Mouse (Mus musculus): ENCODE results near the gene Dapl1. TPM values are rescaled to one million over a fixed set of nuclear protein-coding genes. Genes with fewer than 3 reads are reported as not detected.

Dapl1 gene
- not detected in 2 replicates for total RNA-seq (2014; fragmentation: Nextera tagmentation)
- not detected in 2 replicates for total RNA-seq (2017)
- polyA plus RNA-seq (2012) = not detected in 2 replicates

GRCm38 (mm10) chr2:59484438-59484837 is at the start of gene Dapl1:
Dapl1 (plus strand) TSS chr2:59484653.
- no peaks in the 10 kb centered on the region for H3K36me3 ChIP-seq (replicated peaks)
- no peaks in the 10 kb centered on the region for H3K4me1 ChIP-seq (ENCODE audit: insufficient read depth, low read depth, low read length)
- no peak within 1 kb of the TSS for H3K4me3 ChIP-seq (ENCODE audit: low read depth, low read length)
- ATAC-seq (ENCODE audit: extremely low read depth, insufficient number of reproducible peaks, low FRiP score, poor library complexity, severe bottlenecking) = no peak
- no peaks in the 10 kb centered on the region for H3K9me3 ChIP-seq (replicated peaks)
- TF ChIP-seq CTCF (IDR thresholded peaks at IDR 0.05; ENCODE audit: low read depth, low read length) (no peak), GATA2 (IDR thresholded peaks at IDR 0.05; ENCODE audit: borderline replicate concordance, low read depth, low read length) (no peak), GATA1 (IDR thresholded peaks at IDR 0.05; ENCODE audit: borderline replicate concordance, low read length) (no peak), POLR2AphosphoS5 (IDR thresholded peaks at IDR 0.05; ENCODE audit: insufficient replicate concordance, low read depth, low read length) (no peak), TAL1 (conservative IDR thresholded peaks at IDR 0.05; ENCODE audit: low read depth, low read length) (no peak)
- no peak for DNase-seq (ENCODE audit: low spot score)
- peaks cover 7% of the 10 kb centered on the region; the same call in 1 of the 2 replicates for H3K27me3 ChIP-seq (ENCODE audit: insufficient read depth, low read length)

GRCm38 (mm10) chr2:59434820-59435219 is 49.6 kb upstream of the Dapl1 start:
- TF ChIP-seq CTCF (IDR thresholded peaks at IDR 0.05; ENCODE audit: low read depth, low read length) (no peak), GATA1 (IDR thresholded peaks at IDR 0.05; ENCODE audit: borderline replicate concordance, low read length) (no peak), POLR2AphosphoS5 (IDR thresholded peaks at IDR 0.05; ENCODE audit: insufficient replicate concordance, low read depth, low read length) (no peak), TAL1 (conservative IDR thresholded peaks at IDR 0.05; ENCODE audit: low read depth, low read length) (no peak), GATA2 (IDR thresholded peaks at IDR 0.05; ENCODE audit: borderline replicate concordance, low read depth, low read length) (no peak)
- no peaks in the 10 kb centered on the region for H3K4me1 ChIP-seq (ENCODE audit: insufficient read depth, low read depth, low read length)
- H3K36me3 ChIP-seq (replicated peaks) = no peaks in the 10 kb centered on the region
- no peak for DNase-seq (ENCODE audit: low spot score)
- no peak overlapping the region for H3K4me3 ChIP-seq (ENCODE audit: low read depth, low read length)
- ATAC-seq (ENCODE audit: extremely low read depth, insufficient number of reproducible peaks, low FRiP score, poor library complexity, severe bottlenecking) = no peak
- H3K9me3 ChIP-seq (replicated peaks) = no peaks in the 10 kb centered on the region
- 0 out of 2 replicates have a peak, but pooled peaks cover under 1% of the 10 kb centered on the region for H3K27me3 ChIP-seq (ENCODE audit: insufficient read depth, low read length)

- ATAC-seq (ENCODE audit: extremely low read depth, insufficient number of reproducible peaks, low FRiP score, poor library complexity, severe bottlenecking) = no peak
- Histone ChIP-seq H3K4me3 (ENCODE audit: low read depth, low read length) (no peak overlapping the region), H3K4me1 (ENCODE audit: insufficient read depth, low read depth, low read length) (no peaks in the 10 kb centered on the region), H3K27me3 (ENCODE audit: insufficient read depth, low read length) (0 out of 2 replicates have a peak, but pooled peaks cover 3% of the 10 kb centered on the region), H3K9me3 (replicated peaks) (no peaks in the 10 kb centered on the region), H3K36me3 (replicated peaks) (no peaks in the 10 kb centered on the region)
- TF ChIP-seq GATA1 (IDR thresholded peaks at IDR 0.05; ENCODE audit: borderline replicate concordance, low read length) (no peak), TAL1 (conservative IDR thresholded peaks at IDR 0.05; ENCODE audit: low read depth, low read length) (no peak), POLR2AphosphoS5 (IDR thresholded peaks at IDR 0.05; ENCODE audit: insufficient replicate concordance, low read depth, low read length) (no peak), GATA2 (IDR thresholded peaks at IDR 0.05; ENCODE audit: borderline replicate concordance, low read depth, low read length) (no peak), CTCF (IDR thresholded peaks at IDR 0.05; ENCODE audit: low read depth, low read length) (no peak)
- no peak for DNase-seq (ENCODE audit: low spot score)
Observed at GRCm38 (mm10) chr2:59437684-59438393, 46.6 kb upstream of the Dapl1 start.

- ATAC-seq (ENCODE audit: extremely low read depth, insufficient number of reproducible peaks, low FRiP score, poor library complexity, severe bottlenecking) (0 out of 2 replicates have a peak, but pooled peaks have one; percentile 28), DNase-seq (ENCODE audit: low spot score) (peak; percentile 9)
- Histone ChIP-seq H3K4me1 (ENCODE audit: insufficient read depth, low read depth, low read length) (no peaks in the 10 kb centered on the region), H3K9me3 (replicated peaks) (no peaks in the 10 kb centered on the region), H3K36me3 (replicated peaks) (no peaks in the 10 kb centered on the region), H3K4me3 (ENCODE audit: low read depth, low read length) (no peak overlapping the region), H3K27me3 (ENCODE audit: insufficient read depth, low read length) (0 out of 2 replicates have a peak, but pooled peaks cover 3% of the 10 kb centered on the region)
- TF ChIP-seq CTCF (IDR thresholded peaks at IDR 0.05; ENCODE audit: low read depth, low read length) (peak; percentile 28; the same call in 1 of the 2 replicates), POLR2AphosphoS5 (IDR thresholded peaks at IDR 0.05; ENCODE audit: insufficient replicate concordance, low read depth, low read length) (no peak)
Observed at GRCm38 (mm10) chr2:59438479-59438935, 45.9 kb upstream of the Dapl1 start.

- no peaks in the 10 kb centered on the region for H3K9me3 ChIP-seq (replicated peaks)
- DNase-seq (ENCODE audit: low spot score) (no peak), ATAC-seq (ENCODE audit: extremely low read depth, insufficient number of reproducible peaks, low FRiP score, poor library complexity, severe bottlenecking) (no peak)
- no peaks in the 10 kb centered on the region for H3K4me1 ChIP-seq (ENCODE audit: insufficient read depth, low read depth, low read length)
- no peak overlapping the region for H3K4me3 ChIP-seq (ENCODE audit: low read depth, low read length)
- 0 out of 2 replicates have a peak, but pooled peaks cover 3% of the 10 kb centered on the region for H3K27me3 ChIP-seq (ENCODE audit: insufficient read depth, low read length)
- no peaks in the 10 kb centered on the region for H3K36me3 ChIP-seq (replicated peaks)
- TF ChIP-seq POLR2AphosphoS5 (IDR thresholded peaks at IDR 0.05; ENCODE audit: insufficient replicate concordance, low read depth, low read length) (no peak), TAL1 (conservative IDR thresholded peaks at IDR 0.05; ENCODE audit: low read depth, low read length) (no peak), GATA2 (IDR thresholded peaks at IDR 0.05; ENCODE audit: borderline replicate concordance, low read depth, low read length) (no peak), GATA1 (IDR thresholded peaks at IDR 0.05; ENCODE audit: borderline replicate concordance, low read length) (no peak), CTCF (IDR thresholded peaks at IDR 0.05; ENCODE audit: low read depth, low read length) (no peak)
Observed at GRCm38 (mm10) chr2:59439824-59440223, 44.6 kb upstream of the Dapl1 start.

- ATAC-seq (ENCODE audit: extremely low read depth, insufficient number of reproducible peaks, low FRiP score, poor library complexity, severe bottlenecking) (no peak), DNase-seq (ENCODE audit: low spot score) (peak; percentile 11)
- no peaks in the 10 kb centered on the region for H3K9me3 ChIP-seq (replicated peaks)
- H3K4me1 ChIP-seq (ENCODE audit: insufficient read depth, low read depth, low read length) = no peaks in the 10 kb centered on the region
- no peak overlapping the region for H3K4me3 ChIP-seq (ENCODE audit: low read depth, low read length)
- 0 out of 2 replicates have a peak, but pooled peaks cover 3% of the 10 kb centered on the region for H3K27me3 ChIP-seq (ENCODE audit: insufficient read depth, low read length)
- H3K36me3 ChIP-seq (replicated peaks) = no peaks in the 10 kb centered on the region
- TF ChIP-seq TAL1 (conservative IDR thresholded peaks at IDR 0.05; ENCODE audit: low read depth, low read length) (no peak), CTCF (IDR thresholded peaks at IDR 0.05; ENCODE audit: low read depth, low read length) (peak; percentile 68; the same call in 1 of the 2 replicates)
Observed at GRCm38 (mm10) chr2:59440481-59440880, 44.0 kb upstream of the Dapl1 start.

Data from G1E (cell line).